Mouse (Mus musculus) neural tube, embryonic 10.5 days (tissue): ENCODE data around the gene Cluh.

Source experiments
- DNase-seq: peaks from one replicate; pipeline ENCODE4 v3.0.0-alpha.2; 2017; ENCODE audit warnings: low spot score; ENCODE audit errors: extremely low spot score

Gene Cluh

GRCm38 (mm10) chr11:74649095-74649646, at the start of gene Cluh:
Gene Cluh, plus strand, starts transcription at chr11:74649495.
- DNase-seq: peak; percentile 95

- no peak for DNase-seq
Observed at GRCm38 (mm10) chr11:74602286-74602685, 47.0 kb upstream of the Cluh start.

- DNase-seq: no peak
Observed at GRCm38 (mm10) chr11:74610068-74610467, 39.2 kb upstream of the Cluh start.

- peak; percentile 42 for DNase-seq
Observed at GRCm38 (mm10) chr11:74610545-74611176, 38.6 kb upstream of the Cluh start, which contains the start of gene Rap1gap2. Gene Rap1gap2, minus strand, starts transcription at chr11:74610915.

- no peak for DNase-seq
Observed at GRCm38 (mm10) chr11:74611437-74611836, 37.9 kb upstream of the Cluh start.

- no peak for DNase-seq
Observed at GRCm38 (mm10) chr11:74613428-74613827, 35.9 kb upstream of the Cluh start.

GRCm38 (mm10) chr11:74615571-74615970, 33.7 kb upstream of the Cluh start:
- DNase-seq: no peak

GRCm38 (mm10) chr11:74619201-74619955, 29.9 kb upstream of the Cluh start, which contains the start of gene Ccdc92b:
Gene Ccdc92b, plus strand, starts transcription at chr11:74619605.
- DNase-seq: peak; percentile 91

GRCm38 (mm10) chr11:74619956-74620300, 29.4 kb upstream of the Cluh start:
- no peak for DNase-seq

GRCm38 (mm10) chr11:74621974-74622669, 27.2 kb upstream of the Cluh start:
- DNase-seq: no peak

GRCm38 (mm10) chr11:74623693-74624092, 25.6 kb upstream of the Cluh start:
- no peak for DNase-seq

GRCm38 (mm10) chr11:74625333-74625732, 24.0 kb upstream of the Cluh start:
- no peak for DNase-seq

GRCm38 (mm10) chr11:74627481-74627880, 21.8 kb upstream of the Cluh start:
- DNase-seq: no peak

- no peak for DNase-seq
Observed at GRCm38 (mm10) chr11:74631880-74632789, 17.2 kb upstream of the Cluh start.

- peak; percentile 66 for DNase-seq
Observed at GRCm38 (mm10) chr11:74634490-74635275, 14.6 kb upstream of the Cluh start.

- DNase-seq: peak; percentile 32
Observed at GRCm38 (mm10) chr11:74637486-74637885, 11.8 kb upstream of the Cluh start.

GRCm38 (mm10) chr11:74637971-74638790, 11.1 kb upstream of the Cluh start:
- peak; percentile 81 for DNase-seq

GRCm38 (mm10) chr11:74638791-74639411, 10.4 kb upstream of the Cluh start:
- DNase-seq: no peak

- no peak for DNase-seq
Observed at GRCm38 (mm10) chr11:74639628-74640027, 9.7 kb upstream of the Cluh start.
